28 mouse cellular contexts compared by ENCODE assay signal in the genomic region with DNA sequence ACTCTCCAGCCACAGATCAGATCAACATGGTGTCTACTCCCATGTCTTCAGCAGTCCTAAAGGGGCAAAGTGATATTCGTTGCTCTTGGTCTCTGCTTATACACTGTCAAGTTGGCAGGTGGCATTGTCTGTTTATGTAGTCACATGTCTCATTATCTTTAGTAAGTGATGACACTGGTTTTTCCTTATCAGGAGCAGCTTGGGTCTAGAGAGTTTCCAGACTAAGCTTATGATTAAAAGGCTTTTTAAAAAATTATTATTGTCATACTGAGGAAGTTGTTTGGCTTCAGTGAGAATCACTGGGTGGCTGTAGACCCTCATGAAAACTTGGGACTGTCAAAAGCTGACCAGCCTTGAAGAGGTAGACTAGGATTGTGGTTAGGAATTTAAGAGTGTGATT. TPM values are rescaled to one million over a fixed set of nuclear protein-coding genes. Genes with fewer than 3 reads are reported as not detected.
"Had no signal": no experiment of that assay in that cellular context is flagged by ENCODE, and none has a peak within 500 bp of the region (broad histone marks: within the 10 kb centered on the region; RNA-seq: fewer than 3 reads in every experiment).

A gene (minus strand): TSS at position 101 of the 400 bp plus-strand sequence.

- H3K36me3 ChIP-seq: lung, embryonic 15.5 days had no signal

- H3K4me2 ChIP-seq: lung, embryonic 15.5 days; midbrain, embryonic 11.5 days had no signal

- ATAC-seq: hindbrain, postnatal 0 days; inflammation-experienced regulatory T-cells, adult 6 months had no signal

- H3K9me3 ChIP-seq: lung, embryonic 15.5 days; megakaryocyte, embryonic 14.5 days had no signal

- H3K27me3 ChIP-seq: lung, embryonic 15.5 days; megakaryocyte, embryonic 14.5 days had no signal

- DNase-seq: kidney, adult 2 months; kidney, postnatal 25 days; layer of hippocampus, postnatal 36 days; lung, adult 18-20 months; lung, postnatal 10 days; lung, postnatal 36 days; midbrain, embryonic 14.5 days; thymus, adult 18-20 months; thymus, postnatal 36 days had no signal

- H3K4me3 ChIP-seq: layer of hippocampus, adult 2 months; left cerebral cortex, adult 2 months; lung, embryonic 15.5 days; megakaryocyte, embryonic 14.5 days had no signal

- H3K27ac ChIP-seq: hindbrain, postnatal 0 days; kidney, postnatal 0 days; layer of hippocampus, adult 2 months; left cerebral cortex, adult 2 months; liver, embryonic 14.5 days; lung, embryonic 15.5 days had no signal

- H3K4me1 ChIP-seq: lung, embryonic 15.5 days; megakaryocyte, embryonic 14.5 days had no signal

- H3K9ac ChIP-seq: liver, embryonic 14.5 days; lung, embryonic 15.5 days had no signal

RNA-seq across cellular contexts. Expression of the gene that starts here (rescaled TPM):
- total RNA-seq: hindbrain, postnatal 0 days; layer of hippocampus, adult 2 months; layer of hippocampus, postnatal 10 days; layer of hippocampus, postnatal 36 days; left cerebral cortex, adult 2 months; left cerebral cortex, postnatal 36 days; liver, adult 2 months; midbrain, postnatal 0 days had no signal
- polyA plus RNA-seq: kidney, postnatal 0 days; large intestine, adult 2 months; limb, embryonic 11.5 days; limb, embryonic 14.5 days; liver, adult 2 months; lung, embryonic 15.5 days; midbrain, embryonic 11.5 days; midbrain, embryonic 14.5 days; neural tube, embryonic 11.5 days; neural tube, embryonic 14.5 days; urinary bladder, adult 2 months had no signal
